8 mouse cellular contexts compared by ENCODE assay signal in genomic region chrX:71052481-71053216, GRCm38 (mm10). TPM values are rescaled to one million over a fixed set of nuclear protein-coding genes. Genes with fewer than 3 reads are reported as not detected.
DNase-seq lines count a peak whose midpoint lies in the region; ATAC-seq and TF ChIP-seq lines count a peak whose summit lies in the region.

No protein-coding gene starts in this region.

- no peak overlapping the region for H3K9ac ChIP-seq in heart, embryonic 11.5 days (ENCODE audit: low read depth, low read length)
- no peak overlapping the region for H3K9ac ChIP-seq in midbrain, embryonic 12.5 days (replicated peaks)

- no peaks in the 10 kb centered on the region for H3K36me3 ChIP-seq in heart, embryonic 11.5 days (ENCODE audit: control insufficient read depth, insufficient read depth, low read length)
- no peaks in the 10 kb centered on the region for H3K36me3 ChIP-seq in limb, embryonic 10.5 days
- H3K36me3 ChIP-seq in midbrain, embryonic 12.5 days: no peaks in the 10 kb centered on the region

- TF ChIP-seq CTCF in layer of hippocampus, adult 2 months (conservative IDR thresholded peaks at IDR 0.05): no peak

- no peak overlapping the region; the same call in 1 of the 2 replicates for H3K27ac ChIP-seq in layer of hippocampus, adult 2 months
- H3K27ac ChIP-seq in heart, embryonic 11.5 days (ENCODE audit: low read depth, low read length): no peak overlapping the region
- H3K27ac ChIP-seq in limb, embryonic 10.5 days: no peak overlapping the region
- H3K27ac ChIP-seq in midbrain, embryonic 12.5 days (replicated peaks): peak overlapping the region; percentile 86

- peaks cover 19% of the 10 kb centered on the region for H3K27me3 ChIP-seq in heart, embryonic 11.5 days (ENCODE audit: control insufficient read depth, insufficient read depth, low read length)
- H3K27me3 ChIP-seq in limb, embryonic 10.5 days (ENCODE audit: low read depth, poor library complexity, severe bottlenecking): peaks cover 100% of the 10 kb centered on the region
- H3K27me3 ChIP-seq in midbrain, embryonic 12.5 days: no peaks in the 10 kb centered on the region; the same call in 1 of the 2 replicates

- peak overlapping the region; percentile 23; the same call in 1 of the 2 replicates for H3K4me3 ChIP-seq in layer of hippocampus, adult 2 months
- peak overlapping the region; percentile 45 for H3K4me3 ChIP-seq in heart, embryonic 11.5 days (ENCODE audit: low read depth, low read length)
- H3K4me3 ChIP-seq in limb, embryonic 10.5 days: peak overlapping the region; percentile 52
- peak overlapping the region; percentile 54 for H3K4me3 ChIP-seq in midbrain, embryonic 12.5 days

- no peak for ATAC-seq in heart, embryonic 11.5 days (replicated peaks; ENCODE audit: insufficient number of reproducible peaks, low FRiP score, low TSS enrichment)
- peak; percentile 50 for ATAC-seq in midbrain, embryonic 12.5 days (ENCODE audit: low FRiP score, low read depth)
- ATAC-seq in CD4-positive, CD25-positive, alpha-beta regulatory T cell, adult 4 months: no peak
- no peak for ATAC-seq in inflammation-experienced regulatory T-cells, adult 6 months

- DNase-seq in layer of hippocampus, adult 2 months (ENCODE audit: low spot score in 2 of 2): peak in 1 of 2 experiments; percentile 12
- no peak for DNase-seq in layer of hippocampus, adult 9-10 months (ENCODE audit: low spot score)
- DNase-seq in cerebellum, adult 9-11 months: peak; percentile 50
- no peak for DNase-seq in limb, embryonic 10.5 days (ENCODE audit: low spot score)

- no peaks in the 10 kb centered on the region for H3K4me1 ChIP-seq in heart, embryonic 11.5 days (ENCODE audit: control insufficient read depth, insufficient read depth, low read length)
- H3K4me1 ChIP-seq in limb, embryonic 10.5 days: 0 out of 2 replicates have a peak, but pooled peaks cover 3% of the 10 kb centered on the region
- peaks cover 9% of the 10 kb centered on the region; the same call in 1 of the 2 replicates for H3K4me1 ChIP-seq in midbrain, embryonic 12.5 days

- peak overlapping the region; percentile 73 for H3K4me2 ChIP-seq in heart, embryonic 11.5 days
- peak overlapping the region; percentile 61 for H3K4me2 ChIP-seq in midbrain, embryonic 12.5 days (replicated peaks)

- 23% methylated on average over 7 of the region's 8 CpGs for WGBS in heart, embryonic 11.5 days (ENCODE audit: insufficient replicate concordance)
- 21% methylated on average over 7 of the region's 8 CpGs for WGBS in limb, embryonic 10.5 days
- 23% methylated on average over 7 of the region's 8 CpGs for WGBS in midbrain, embryonic 12.5 days

- H3K9me3 ChIP-seq in heart, embryonic 11.5 days (replicated peaks; ENCODE audit: control insufficient read depth, low read length): no peaks in the 10 kb centered on the region
- H3K9me3 ChIP-seq in limb, embryonic 10.5 days (replicated peaks): no peaks in the 10 kb centered on the region
- H3K9me3 ChIP-seq in midbrain, embryonic 12.5 days: no peaks in the 10 kb centered on the region

RNA-seq across cellular contexts. Expression of gene Mamld1, which starts 2.6 kb away (rescaled TPM):
- total RNA-seq in layer of hippocampus, adult 2 months (2021): 10 to 100 TPM; 31.1 to 32.5 TPM
- 3.5 and 4.3 TPM in 2 replicates for polyA plus RNA-seq in heart, embryonic 11.5 days (2014; fragmentation: Nextera tagmentation; extraction: Ambion mirVana)
- 0.29 and 0.54 TPM in 2 replicates for polyA plus RNA-seq in limb, embryonic 10.5 days (2016; fragmentation: Nextera tagmentation; extraction: Ambion mirVana)
- polyA plus RNA-seq in midbrain, embryonic 12.5 days (2016; fragmentation: Nextera tagmentation; extraction: Ambion mirVana): 5.1 and 5.9 TPM in 2 replicates
- polyA plus RNA-seq in CD4-positive, CD25-positive, alpha-beta regulatory T cell, adult 4 months (2017; shearing (Covaris generic)): not detected
- polyA plus RNA-seq in inflammation-experienced regulatory T-cells, adult 6 months (2017; shearing (Covaris generic)): not detected
